In genomic region chr2:116971666-116972613, GRCm38 (mm10) we compare ENCODE assay signal across 8 mouse cellular contexts.
DNase-seq lines count a peak whose midpoint lies in the region; ATAC-seq and TF ChIP-seq lines count a peak whose summit lies in the region.

No protein-coding gene starts in this region.

- WGBS in intestine, embryonic 16.5 days = 11% methylated on average over 9 of the region's 9 CpGs
- WGBS in olfactory bulb, adult 2 months = 10% methylated on average over 9 of the region's 9 CpGs

- H3K27me3 ChIP-seq in intestine, embryonic 16.5 days (replicated peaks; ENCODE audit: control insufficient read depth, insufficient read depth, low read length) = no peaks in the 10 kb centered on the region

- TF ChIP-seq POLR2A in olfactory bulb, adult 2 months (IDR thresholded peaks at IDR 0.05; ENCODE audit: insufficient read depth, low read depth, low read length) = no peak

- intact Hi-C loops in gastrocnemius, adult 2 months (cut with DNase I) = loop anchor here (5.0 kb wide), 1 partner anchor 70 kb away; no protein-coding TSS in a partner anchor
- intact Hi-C loops in gastrocnemius, postnatal 14 days (cut with DNase I; ENCODE audit: low total_unique reads) = no loop called here

- H3K9ac ChIP-seq in intestine, embryonic 16.5 days (ENCODE audit: low read depth, low read length) = peak overlapping the region; percentile 52

- peak overlapping the region; percentile 85 for H3K27ac ChIP-seq in gastrocnemius, adult 2 months
- H3K27ac ChIP-seq in intestine, embryonic 16.5 days (ENCODE audit: low read length) = peak overlapping the region; percentile 67
- H3K27ac ChIP-seq in olfactory bulb, adult 2 months (ENCODE audit: insufficient read depth, low read depth, low read length) = peak overlapping the region; percentile 37

- no peak for TF ChIP-seq CTCF in gastrocnemius, adult 2 months (IDR thresholded peaks at IDR 0.05)
- no peak for TF ChIP-seq CTCF in olfactory bulb, adult 2 months (IDR thresholded peaks at IDR 0.05; ENCODE audit: insufficient read depth, low read depth, low read length)

- H3K4me3 ChIP-seq in gastrocnemius, adult 2 months = peak overlapping the region; percentile 56
- H3K4me3 ChIP-seq in intestine, embryonic 16.5 days (ENCODE audit: low read length) = peak overlapping the region; percentile 20
- no peak overlapping the region for H3K4me3 ChIP-seq in olfactory bulb, adult 2 months (ENCODE audit: insufficient read depth, low read depth, low read length)

- H3K36me3 ChIP-seq in intestine, embryonic 16.5 days (ENCODE audit: control insufficient read depth, insufficient read depth, low read length) = no peaks in the 10 kb centered on the region

- H3K4me2 ChIP-seq in intestine, embryonic 16.5 days (ENCODE audit: low read depth, low read length) = peak overlapping the region; percentile 49

- peaks cover 26% of the 10 kb centered on the region for H3K4me1 ChIP-seq in intestine, embryonic 16.5 days (ENCODE audit: control insufficient read depth, insufficient read depth, low read length)
- peaks cover 12% of the 10 kb centered on the region for H3K4me1 ChIP-seq in olfactory bulb, adult 2 months (ENCODE audit: control insufficient read depth, insufficient read depth, low read length)

- DNase-seq in gastrocnemius, adult 2 months = peak; percentile 19
- no peak for DNase-seq in gastrocnemius, postnatal 14 days
- peak; percentile 35 to 48 for DNase-seq in adrenal gland, postnatal 36 days
- peak; percentile 54 to 73 for DNase-seq in heart, adult 18-20 months
- DNase-seq in lung, postnatal 10 days = peak; percentile 57
- no peak for DNase-seq in urinary bladder, postnatal 10 days (ENCODE audit: low spot score)

- peak; percentile 21; the same call in 1 of the 2 replicates for ATAC-seq in intestine, embryonic 16.5 days

- H3K9me3 ChIP-seq in intestine, embryonic 16.5 days (ENCODE audit: control insufficient read depth, low read length) = no peaks in the 10 kb centered on the region

Comparison
In these comparisons a context has a peak if more than half of its experiments do, and no peak if none do; other contexts are left out.
1. DNase-seq: peak in gastrocnemius, adult 2 months (single experiment), adrenal gland, postnatal 36 days (2 of 2), heart, adult 18-20 months (2 of 2) and lung, postnatal 10 days (single experiment); none in gastrocnemius, postnatal 14 days (single experiment) and urinary bladder, postnatal 10 days (single experiment).
2. Peak in every context shown above with its lines, with median percentiles within 50 percentile points of each other: H3K27ac ChIP-seq.